Mouse (Mus musculus) embryo, embryonic 11.5 days (tissue): Measurements from ENCODE around the gene Rbbp5.
"Not testable (repeated sequence)": the region's sequence is repeated elsewhere in the genome, so short reads cannot be mapped to it uniquely, and the experiment has no call there.

Experiments used
- DNase-seq: peaks from one replicate; pipeline ENCODE4 v3.0.0-alpha.2; 2012; ENCODE audit warnings: low read depth, low spot score

The Rbbp5 gene

GRCm38 (mm10) chr1:132476928-132477691 lies at the start of gene Rbbp5:
Gene Rbbp5 (plus strand): TSS chr1:132477365.
- peak; percentile 81 for DNase-seq

DNA sequence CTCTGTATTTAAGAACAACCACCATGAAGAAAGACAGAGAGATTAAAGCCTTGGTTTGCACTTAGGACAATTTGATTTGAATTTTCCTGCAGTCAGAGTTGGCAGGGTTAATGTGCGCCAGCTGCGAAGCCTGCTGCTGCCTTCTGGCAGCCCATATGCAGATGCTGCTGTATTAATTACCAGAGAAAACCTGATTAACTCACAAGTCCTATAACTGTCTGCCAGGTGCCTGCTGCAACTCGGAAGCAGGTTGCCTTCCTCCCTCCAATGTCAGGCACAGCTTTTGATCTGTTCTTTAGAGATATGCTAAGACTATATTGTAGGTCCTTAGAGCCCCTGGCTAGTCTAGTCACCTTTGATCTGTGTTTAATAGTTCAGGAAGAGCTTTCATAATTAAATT lies 46.3 kb upstream of the Rbbp5 start:
- no peak for DNase-seq

GRCm38 (mm10) chr1:132431716-132432115 lies 45.4 kb upstream of the Rbbp5 start:
- no peak for DNase-seq

DNA sequence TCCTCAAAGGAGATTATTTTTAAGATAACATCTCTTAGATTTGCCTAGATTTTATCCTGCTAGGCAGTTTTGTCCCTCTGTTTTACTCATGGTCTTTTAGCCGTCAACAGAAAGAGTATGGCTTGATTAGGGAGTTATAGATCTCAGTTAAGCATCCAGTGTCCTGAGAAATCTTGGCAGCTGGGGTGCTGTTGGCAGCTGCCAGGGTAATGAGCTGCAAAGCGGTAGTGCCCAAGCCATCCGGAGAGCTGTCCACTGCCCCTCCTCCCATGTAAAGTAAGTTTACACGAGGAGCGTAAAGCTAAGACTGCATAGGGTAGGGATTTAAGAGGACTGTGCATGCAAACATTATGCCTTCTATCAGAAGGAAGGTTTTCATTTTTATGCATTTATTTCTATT lies 43.8 kb upstream of the Rbbp5 start:
- DNase-seq, result no peak

DNA sequence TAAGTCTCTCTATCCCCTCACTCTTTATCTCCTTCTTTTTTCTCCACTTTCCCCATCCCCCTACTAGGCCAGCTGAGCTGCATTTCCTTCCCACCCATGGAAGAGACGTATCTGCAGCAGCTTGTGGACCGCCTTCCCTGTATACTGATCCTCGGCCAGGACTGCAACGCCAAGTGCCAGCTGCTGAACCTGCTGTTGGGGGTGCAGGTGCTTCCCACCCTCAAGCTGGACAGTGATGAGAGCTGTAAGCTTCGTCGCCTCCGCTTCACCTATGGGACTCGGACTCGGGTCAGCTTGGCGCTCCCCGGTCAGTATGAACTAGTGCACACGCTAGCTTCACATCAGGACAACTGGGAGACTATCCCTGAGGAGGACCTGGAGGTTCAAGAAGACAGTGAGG lies 43.1 kb upstream of the Rbbp5 start:
- DNase-seq, result no peak

DNA sequence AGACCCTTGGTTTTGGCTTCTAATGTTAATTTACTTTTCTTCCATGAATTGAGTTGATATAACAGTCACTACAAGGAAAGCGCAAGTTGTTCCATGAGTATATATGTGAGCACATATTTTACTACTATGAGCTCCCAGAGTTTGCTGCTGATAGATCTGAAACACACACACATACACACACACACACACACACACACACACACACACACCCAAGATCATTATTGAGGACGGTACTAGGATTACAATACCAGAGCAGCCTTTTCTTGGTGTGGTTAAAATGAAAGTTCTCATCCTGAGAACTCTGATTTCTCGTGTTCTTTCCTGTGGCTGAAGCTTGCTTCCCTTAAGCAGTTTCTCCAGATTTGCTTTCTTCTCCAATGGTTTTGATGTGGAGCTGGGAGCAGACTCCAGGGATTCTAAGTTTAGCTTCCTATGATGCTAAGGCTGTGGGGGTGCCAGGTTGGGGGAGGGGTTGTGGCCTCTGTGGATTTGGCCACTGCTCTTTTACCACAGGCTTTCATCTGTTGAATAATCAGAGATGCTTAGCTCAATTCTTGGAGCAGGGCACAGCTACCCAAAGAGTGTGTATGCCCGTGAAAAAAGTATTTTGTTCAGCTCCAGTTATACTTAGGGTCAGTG lies 40.7 kb upstream of the Rbbp5 start:
- no peak for DNase-seq

- no peak for DNase-seq
These were observed 40.2 kb upstream of the Rbbp5 start for GRCm38 (mm10) chr1:132436960-132437359.

- DNase-seq, result no peak
These were observed 39.8 kb upstream of the Rbbp5 start for GRCm38 (mm10) chr1:132437389-132437788.

- DNase-seq, result no peak
These were observed 36.2 kb upstream of the Rbbp5 start for GRCm38 (mm10) chr1:132440896-132441435.

- no peak for DNase-seq
These were observed 27.4 kb upstream of the Rbbp5 start for GRCm38 (mm10) chr1:132449742-132450141.

- no peak for DNase-seq
These were observed 12.5 kb upstream of the Rbbp5 start for GRCm38 (mm10) chr1:132464651-132465050.

DNA sequence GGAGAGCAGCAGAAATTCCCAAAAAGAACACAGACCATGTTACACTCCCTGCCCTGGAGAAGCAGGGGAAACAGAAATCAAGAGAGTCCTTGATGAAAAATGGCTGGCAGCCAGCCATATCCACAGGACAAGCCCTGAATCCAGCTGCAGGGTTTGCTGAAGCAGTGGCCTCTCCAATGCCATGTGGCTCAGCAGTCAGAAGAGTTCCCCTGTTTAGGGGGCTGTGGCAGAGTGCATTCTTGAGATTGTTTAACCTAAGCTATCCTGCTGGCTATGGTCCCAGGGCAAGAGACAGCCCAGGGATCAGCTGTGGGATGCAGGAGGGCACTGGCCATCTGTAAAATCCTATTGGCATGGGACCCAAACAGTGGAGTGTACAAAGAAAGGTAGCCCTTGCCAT lies 8.2 kb upstream of the Rbbp5 start:
- DNase-seq, result no peak

DNA sequence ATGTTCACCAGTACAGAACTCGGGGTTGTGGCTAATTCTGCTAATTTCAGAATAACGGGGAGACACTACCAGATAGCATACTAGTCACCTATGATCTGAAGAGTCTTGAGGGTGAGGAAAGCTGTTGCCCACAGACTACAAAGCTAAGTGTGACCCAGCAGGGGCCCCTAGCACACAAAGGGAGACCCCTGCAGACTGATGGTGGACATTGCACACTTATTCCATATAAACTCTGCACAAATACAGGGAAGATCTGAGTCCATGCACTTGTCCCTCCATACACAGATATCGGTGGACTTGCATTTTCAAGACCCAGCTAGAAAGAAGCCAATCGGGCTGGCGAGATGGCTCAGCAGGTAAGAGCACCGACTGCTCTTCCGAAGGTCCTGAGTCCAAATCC lies 7.6 kb upstream of the Rbbp5 start:
- DNase-seq, result no peak

DNA sequence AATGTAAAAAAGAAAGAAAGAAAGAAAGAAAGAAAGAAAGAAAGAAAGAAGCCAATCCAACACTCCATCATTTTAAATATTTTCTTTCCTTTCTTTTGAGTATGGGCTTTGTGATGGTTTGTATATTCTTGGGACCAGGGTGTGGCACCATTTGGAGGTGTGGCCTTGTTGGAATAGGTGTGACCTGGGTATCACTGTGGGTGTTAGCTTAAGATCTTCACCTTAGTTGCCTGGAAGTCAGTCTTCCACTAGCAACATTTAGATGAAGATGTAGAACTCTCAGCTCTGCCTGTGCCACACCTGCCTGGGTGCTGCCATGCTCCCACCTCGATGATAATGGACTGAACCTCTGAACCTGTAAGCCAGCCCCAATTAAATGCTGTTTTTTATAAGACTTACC lies 7.1 kb upstream of the Rbbp5 start:
- DNase-seq, result not testable (repeated sequence)

GRCm38 (mm10) chr1:132471032-132471431 lies 6.1 kb upstream of the Rbbp5 start:
- no peak for DNase-seq

DNA sequence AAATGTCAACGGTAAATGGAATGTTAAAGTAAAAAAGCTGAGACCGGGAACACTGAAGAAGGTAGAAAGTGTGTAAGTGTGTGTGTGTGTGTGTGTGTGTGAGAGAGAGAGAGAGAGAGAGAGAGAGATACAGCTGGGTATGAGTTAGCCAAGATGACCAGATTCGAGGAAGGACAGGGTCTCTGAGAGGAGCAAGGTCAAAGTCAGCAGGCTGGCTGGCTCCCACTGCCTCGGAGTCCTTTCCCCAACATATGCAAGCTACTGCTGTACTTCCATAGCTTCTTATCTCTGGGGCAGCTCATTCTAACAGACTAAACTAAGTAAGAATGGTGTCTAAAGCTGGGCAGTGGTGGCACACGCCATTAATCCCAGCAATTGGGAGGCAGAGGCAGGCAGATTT lies 5.7 kb upstream of the Rbbp5 start:
- DNase-seq, result no peak

- no peak for DNase-seq
These were observed 4.6 kb upstream of the Rbbp5 start for GRCm38 (mm10) chr1:132472537-132472936.

GRCm38 (mm10) chr1:132474496-132474895 lies 2.7 kb upstream of the Rbbp5 start:
- DNase-seq, result no peak

DNA sequence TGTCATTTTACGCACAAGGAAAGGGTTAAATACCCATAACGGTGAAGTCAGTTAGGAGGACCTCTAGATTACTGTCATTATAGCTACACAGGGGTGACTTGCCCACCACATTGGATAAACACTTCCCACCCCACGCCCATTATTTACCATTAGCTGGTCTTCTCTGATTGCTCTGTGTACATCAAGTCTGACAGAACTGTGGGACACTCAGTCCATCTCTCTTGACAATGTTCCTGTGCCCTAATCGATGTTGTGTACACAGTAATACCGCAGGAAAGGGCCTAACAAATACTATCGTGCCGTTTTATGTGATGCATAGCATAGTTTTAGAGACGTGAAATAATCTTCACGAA lies 614 bp upstream of the Rbbp5 start:
- DNase-seq, result no peak

DNA sequence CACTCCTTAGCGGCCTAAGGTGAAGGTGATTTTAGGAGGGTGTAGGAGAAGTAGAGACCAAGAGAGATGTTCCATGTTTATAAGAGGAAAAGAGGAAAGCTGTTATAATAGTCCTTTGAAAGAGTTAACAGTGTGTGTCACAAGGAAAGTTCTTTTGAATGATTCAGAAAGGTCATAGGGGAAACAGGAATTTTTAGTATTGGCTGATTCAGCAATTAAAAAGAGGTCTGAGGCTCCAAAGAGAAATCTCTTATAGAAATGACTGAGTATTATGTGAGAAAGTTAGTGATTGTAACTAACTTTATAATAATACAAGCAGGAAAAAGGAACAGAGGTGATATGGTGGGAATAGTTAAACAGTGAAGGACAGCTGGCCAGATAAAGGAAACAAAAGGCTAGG lies 2.3 kb downstream of the Rbbp5 start:
- no peak for DNase-seq

- no peak for DNase-seq
These were observed 4.5 kb downstream of the Rbbp5 start for GRCm38 (mm10) chr1:132481619-132482018.

DNA sequence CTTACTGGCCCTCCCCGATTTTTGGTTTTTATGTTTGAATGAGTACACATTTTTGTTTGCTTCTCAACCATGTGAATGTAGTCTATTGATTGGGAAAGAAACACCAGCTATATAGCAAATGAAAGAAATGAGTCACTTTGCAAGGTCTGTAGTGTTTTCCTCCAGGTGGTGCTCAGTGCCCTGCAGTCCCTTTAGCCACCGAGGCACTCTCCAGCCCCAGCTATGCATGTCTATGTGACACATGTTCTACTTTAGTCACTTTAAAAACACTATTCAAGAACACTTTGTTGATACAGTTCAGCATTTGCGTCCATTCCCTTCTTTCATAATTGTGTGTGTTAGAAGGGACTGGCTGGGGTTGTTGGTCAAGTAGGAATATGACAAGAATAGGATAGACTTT lies 6.1 kb downstream of the Rbbp5 start:
- DNase-seq, result no peak

- DNase-seq, result no peak
These were observed 6.6 kb downstream of the Rbbp5 start for GRCm38 (mm10) chr1:132483759-132484158.
